Mouse (Mus musculus): ENCODE measurements around the gene Tff1. TPM values are rescaled to one million over a fixed set of nuclear protein-coding genes. Genes with fewer than 3 reads are reported as not detected.

Tff1 gene
- polyA plus RNA-seq, 1 experiment, result 0.85 TPM

GRCm38 (mm10) chr17:31162607-31163006, 2.5 kb downstream of the Tff1 start:
- H3K79me2 ChIP-seq (ENCODE audit: control insufficient read depth, insufficient read depth), result no peaks in the 10 kb centered on the region
- no peak overlapping the region for H3ac ChIP-seq (ENCODE audit: control insufficient read depth, insufficient read length)
- H3K4me2 ChIP-seq (ENCODE audit: low read depth), result no peak overlapping the region
- TF ChIP-seq MYOG (IDR thresholded peaks at IDR 0.05; ENCODE audit: control insufficient read depth in 1 of 3, insufficient read depth in 1 of 3, insufficient read length in 2 of 3, low read depth in 2 of 3) (no peak), USF1 (IDR thresholded peaks at IDR 0.05; ENCODE audit: low read depth) (no peak), SRF (IDR thresholded peaks at IDR 0.05; ENCODE audit: control insufficient read depth, insufficient read length, low read depth) (no peak), TCF12 (IDR thresholded peaks at IDR 0.05; ENCODE audit: insufficient read depth, poor library complexity, severe bottlenecking) (no peak), REST (IDR thresholded peaks at IDR 0.05; ENCODE audit: insufficient read depth, insufficient read length) (no peak), POLR2AphosphoS2 (IDR thresholded peaks at IDR 0.05; ENCODE audit: insufficient read length, low read depth) (no peak)
- H3K4me3 ChIP-seq, result no peak overlapping the region
- no peaks in the 10 kb centered on the region for H3K36me3 ChIP-seq (ENCODE audit: control insufficient read depth, insufficient read depth)
- no peaks in the 10 kb centered on the region for H3K27me3 ChIP-seq (ENCODE audit: control insufficient read depth, insufficient read depth, insufficient read length)

DNA sequence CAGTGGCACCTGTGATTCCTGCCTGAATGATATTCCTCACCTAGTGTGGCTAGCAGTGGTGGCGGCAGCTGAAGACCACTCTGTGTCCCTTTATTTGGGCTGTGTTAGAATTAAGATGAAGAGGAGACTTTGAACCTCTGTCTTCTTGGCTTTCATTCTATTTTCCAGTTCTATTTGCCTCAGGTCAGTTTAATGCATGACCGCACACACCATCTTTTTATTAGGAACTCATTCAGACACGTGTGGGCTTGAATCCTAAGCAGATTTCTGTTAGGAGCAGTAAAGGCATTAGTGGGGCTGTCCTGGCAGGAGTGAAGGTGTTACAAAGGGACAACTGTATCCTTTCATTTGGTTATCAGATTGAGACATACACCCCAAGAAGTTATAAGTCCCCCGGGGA, 4.8 kb downstream of the Tff1 start:
- TF ChIP-seq MYOG (IDR thresholded peaks at IDR 0.05; ENCODE audit: control insufficient read depth in 1 of 3, insufficient read depth in 1 of 3, insufficient read length in 2 of 3, low read depth in 2 of 3) (no peak), SRF (IDR thresholded peaks at IDR 0.05; ENCODE audit: control insufficient read depth, insufficient read length, low read depth) (no peak), E2F4 (IDR thresholded peaks at IDR 0.05; ENCODE audit: insufficient read depth) (no peak), REST (IDR thresholded peaks at IDR 0.05; ENCODE audit: insufficient read depth, insufficient read length) (no peak), TCF12 (IDR thresholded peaks at IDR 0.05; ENCODE audit: insufficient read depth, poor library complexity, severe bottlenecking) (no peak), MYOD1 (IDR thresholded peaks at IDR 0.05; ENCODE audit: control insufficient read depth in 1 of 3, insufficient read length in 2 of 3, low read depth in 2 of 3) (no peak), CEBPB (IDR thresholded peaks at IDR 0.05; ENCODE audit: insufficient read depth, poor library complexity, severe bottlenecking) (no peak), POLR2AphosphoS2 (IDR thresholded peaks at IDR 0.05; ENCODE audit: insufficient read length, low read depth) (no peak), MAX (IDR thresholded peaks at IDR 0.05; ENCODE audit: low read depth) (no peak), POLR2A (IDR thresholded peaks at IDR 0.05; ENCODE audit: insufficient read length, low read depth) (no peak)
- no peak overlapping the region for H3K4me3 ChIP-seq
- no peaks in the 10 kb centered on the region for H3K36me3 ChIP-seq (ENCODE audit: control insufficient read depth, insufficient read depth)
- H3K79me2 ChIP-seq (ENCODE audit: control insufficient read depth, insufficient read depth), result no peaks in the 10 kb centered on the region
- H3K4me2 ChIP-seq (ENCODE audit: low read depth), result no peak overlapping the region
- H3K27me3 ChIP-seq (ENCODE audit: control insufficient read depth, insufficient read depth, insufficient read length), result no peaks in the 10 kb centered on the region
- H3ac ChIP-seq (ENCODE audit: control insufficient read depth, insufficient read length), result no peak overlapping the region

DNA sequence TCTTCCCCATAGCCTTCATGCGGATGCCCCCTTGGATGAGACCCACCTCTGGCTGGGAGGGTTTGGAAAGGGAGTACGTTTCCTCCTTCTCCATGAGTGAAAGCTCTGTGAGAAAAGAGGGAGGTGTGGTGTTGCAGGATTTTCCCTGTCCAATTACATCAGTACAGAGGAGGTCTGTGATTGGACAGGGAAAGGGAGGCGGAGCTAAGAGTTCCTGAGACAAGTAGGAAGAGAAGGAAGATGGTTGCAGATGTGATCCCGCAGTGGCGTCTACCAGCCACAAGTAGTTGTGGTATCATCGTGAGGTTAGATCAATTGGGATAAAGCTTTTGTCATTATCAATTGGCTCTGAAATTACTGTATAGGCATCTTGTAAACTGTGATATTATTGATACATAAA, 7.2 kb downstream of the Tff1 start:
- H3K4me3 ChIP-seq, result no peak overlapping the region
- no peaks in the 10 kb centered on the region for H3K27me3 ChIP-seq (ENCODE audit: control insufficient read depth, insufficient read depth, insufficient read length)
- no peak overlapping the region for H3K4me2 ChIP-seq (ENCODE audit: low read depth)
- H3K79me2 ChIP-seq (ENCODE audit: control insufficient read depth, insufficient read depth), result no peaks in the 10 kb centered on the region
- no peaks in the 10 kb centered on the region for H3K36me3 ChIP-seq (ENCODE audit: control insufficient read depth, insufficient read depth)
- no peak overlapping the region for H3ac ChIP-seq (ENCODE audit: control insufficient read depth, insufficient read length)
- TF ChIP-seq TCF3 (IDR thresholded peaks at IDR 0.05; ENCODE audit: insufficient read length, low read depth), result no peak
- no peak for TF ChIP-seq MYOD1 (IDR thresholded peaks at IDR 0.05; ENCODE audit: control insufficient read depth in 1 of 3, insufficient read length in 2 of 3, low read depth in 2 of 3)
- TF ChIP-seq USF1 (IDR thresholded peaks at IDR 0.05; ENCODE audit: low read depth), result no peak
- no peak for TF ChIP-seq REST (IDR thresholded peaks at IDR 0.05; ENCODE audit: insufficient read depth, insufficient read length)
- TF ChIP-seq POLR2A (IDR thresholded peaks at IDR 0.05; ENCODE audit: insufficient read length, low read depth), result no peak
- no peak for TF ChIP-seq MYOG (IDR thresholded peaks at IDR 0.05; ENCODE audit: control insufficient read depth in 1 of 3, insufficient read depth in 1 of 3, insufficient read length in 2 of 3, low read depth in 2 of 3)
- no peak for TF ChIP-seq TCF12 (IDR thresholded peaks at IDR 0.05; ENCODE audit: insufficient read depth, poor library complexity, severe bottlenecking)
- no peak for TF ChIP-seq SRF (IDR thresholded peaks at IDR 0.05; ENCODE audit: control insufficient read depth, insufficient read length, low read depth)
- TF ChIP-seq MAX (IDR thresholded peaks at IDR 0.05; ENCODE audit: low read depth), result no peak

DNA sequence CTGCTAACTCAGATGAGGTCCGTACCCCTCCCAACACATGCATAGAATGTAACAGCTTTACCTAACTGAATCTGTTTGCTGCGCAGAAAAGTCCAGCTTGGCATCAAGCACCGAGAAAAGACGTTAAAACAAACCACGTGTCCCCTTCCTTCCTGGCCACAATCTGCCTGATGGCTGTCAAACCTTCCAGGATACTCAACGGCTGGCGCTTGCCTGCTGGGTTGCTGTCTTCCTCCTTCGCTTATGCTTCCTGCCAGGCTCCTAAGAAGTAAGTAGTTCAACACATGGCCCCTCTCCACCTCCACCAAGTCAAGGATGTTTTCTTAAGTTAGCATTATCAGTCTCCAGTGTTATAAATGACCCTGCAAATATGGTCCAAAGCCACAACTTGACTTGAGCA, 11.3 kb downstream of the Tff1 start:
- Histone ChIP-seq H3ac (ENCODE audit: control insufficient read depth, insufficient read length) (no peak overlapping the region), H3K4me2 (ENCODE audit: low read depth) (no peak overlapping the region), H3K79me2 (ENCODE audit: control insufficient read depth, insufficient read depth) (no peaks in the 10 kb centered on the region), H3K27me3 (ENCODE audit: control insufficient read depth, insufficient read depth, insufficient read length) (no peaks in the 10 kb centered on the region), H3K4me3 (no peak overlapping the region), H3K36me3 (ENCODE audit: control insufficient read depth, insufficient read depth) (no peaks in the 10 kb centered on the region)
- TF ChIP-seq USF1 (IDR thresholded peaks at IDR 0.05; ENCODE audit: low read depth) (no peak), POLR2A (IDR thresholded peaks at IDR 0.05; ENCODE audit: insufficient read length, low read depth) (no peak), SRF (IDR thresholded peaks at IDR 0.05; ENCODE audit: control insufficient read depth, insufficient read length, low read depth) (no peak), MAX (IDR thresholded peaks at IDR 0.05; ENCODE audit: low read depth) (no peak), REST (IDR thresholded peaks at IDR 0.05; ENCODE audit: insufficient read depth, insufficient read length) (no peak), TCF3 (IDR thresholded peaks at IDR 0.05; ENCODE audit: insufficient read length, low read depth) (no peak), MYOD1 (IDR thresholded peaks at IDR 0.05; ENCODE audit: control insufficient read depth in 1 of 3, insufficient read length in 2 of 3, low read depth in 2 of 3) (no peak), TCF12 (IDR thresholded peaks at IDR 0.05; ENCODE audit: insufficient read depth, poor library complexity, severe bottlenecking) (no peak), POLR2AphosphoS2 (IDR thresholded peaks at IDR 0.05; ENCODE audit: insufficient read length, low read depth) (no peak), E2F4 (IDR thresholded peaks at IDR 0.05; ENCODE audit: insufficient read depth) (no peak), MYOG (IDR thresholded peaks at IDR 0.05; ENCODE audit: control insufficient read depth in 1 of 3, insufficient read depth in 1 of 3, insufficient read length in 2 of 3, low read depth in 2 of 3) (no peak), CEBPB (IDR thresholded peaks at IDR 0.05; ENCODE audit: insufficient read depth, poor library complexity, severe bottlenecking) (no peak)

DNA sequence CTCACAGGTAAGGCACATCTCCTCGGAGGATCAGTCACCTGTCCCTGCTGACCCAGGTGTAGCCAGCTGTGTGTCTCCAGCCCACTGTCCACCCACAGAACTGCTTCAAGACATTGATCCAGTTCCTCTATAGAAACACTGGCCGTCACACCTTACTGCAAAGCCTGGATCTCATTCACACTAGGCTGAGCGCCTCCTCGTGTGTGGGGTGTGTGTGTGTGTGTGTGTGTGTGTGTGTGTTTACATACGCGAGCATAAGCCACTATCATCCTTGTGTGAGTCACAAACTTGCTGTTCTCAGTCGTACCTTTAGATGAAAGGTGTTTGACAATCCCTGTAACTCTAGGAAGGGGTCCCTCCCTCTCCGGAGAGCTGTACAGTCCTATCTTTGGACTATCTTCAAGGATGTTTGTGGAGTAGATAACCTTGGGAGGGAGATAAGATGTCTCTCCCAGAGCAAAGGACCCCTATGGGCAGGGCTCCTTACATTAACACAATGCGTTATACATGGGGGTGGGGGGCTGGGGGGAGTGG, 12.0 kb downstream of the Tff1 start:
- no peak overlapping the region for H3K4me2 ChIP-seq (ENCODE audit: low read depth)
- no peaks in the 10 kb centered on the region for H3K27me3 ChIP-seq (ENCODE audit: control insufficient read depth, insufficient read depth, insufficient read length)
- H3K4me3 ChIP-seq, result no peak overlapping the region
- TF ChIP-seq TCF12 (IDR thresholded peaks at IDR 0.05; ENCODE audit: insufficient read depth, poor library complexity, severe bottlenecking), result no peak
- H3ac ChIP-seq (ENCODE audit: control insufficient read depth, insufficient read length), result no peak overlapping the region
- H3K36me3 ChIP-seq (ENCODE audit: control insufficient read depth, insufficient read depth), result no peaks in the 10 kb centered on the region
- H3K79me2 ChIP-seq (ENCODE audit: control insufficient read depth, insufficient read depth), result no peaks in the 10 kb centered on the region

Measured in myocyte (in vitro differentiated cells).